Mouse (Mus musculus) myocyte (in vitro differentiated cells): ENCODE measurements around the gene Gm20431. TPM values are rescaled to one million over a fixed set of nuclear protein-coding genes. Genes with fewer than 3 reads are reported as not detected.

Source experiments
- H3K27me3 ChIP-seq: one replicate; pipeline ENCODE4 v1.6.1; 2011; ENCODE audit not compliant: control insufficient read depth, insufficient read depth, insufficient read length
- H3K36me3 ChIP-seq: one replicate; pipeline ENCODE4 v1.6.1; 2011; ENCODE audit not compliant: control insufficient read depth, insufficient read depth
- H3K4me2 ChIP-seq: one replicate; pipeline ENCODE4 v1.6.1; 2011; ENCODE audit warnings: low read depth, control low read depth
- H3K4me3 ChIP-seq: one replicate; pipeline ENCODE4 v1.5.1; 2011; ENCODE audit warnings: mild to moderate bottlenecking, control low read depth, moderate library complexity
- H3K79me2 ChIP-seq: one replicate; pipeline ENCODE4 v1.6.1; 2011; ENCODE audit not compliant: control insufficient read depth, insufficient read depth
- H3ac ChIP-seq: one replicate; pipeline ENCODE4 v1.6.1; 2011; ENCODE audit not compliant: control insufficient read depth, insufficient read length
- CEBPB ChIP-seq: IDR thresholded peaks from 2 replicates; pipeline ENCODE4 v1.6.1; 2011; ENCODE audit warnings: mild to moderate bottlenecking, moderate library complexity; ENCODE audit not compliant: poor library complexity, insufficient read depth, severe bottlenecking
- E2F4 ChIP-seq: IDR thresholded peaks from one replicate; pipeline ENCODE4 v1.6.1; 2011; ENCODE audit warnings: mild to moderate bottlenecking, control low read depth, moderate library complexity; ENCODE audit not compliant: insufficient read depth
- MAX ChIP-seq: IDR thresholded peaks from one replicate; pipeline ENCODE4 v1.6.1; 2011; ENCODE audit warnings: low read depth, mild to moderate bottlenecking, control low read depth
- MYOD1 ChIP-seq, 3 experiments: IDR thresholded peaks; one replicate each; pipeline ENCODE4 v1.6.1; 2011; ENCODE audit warnings: control low read depth in 2 of 3, low read depth in 2 of 3, mild to moderate bottlenecking in 2 of 3, moderate library complexity in 1 of 3; ENCODE audit not compliant: insufficient read length in 2 of 3, control insufficient read depth in 1 of 3
- MYOG ChIP-seq, 3 experiments: IDR thresholded peaks; one replicate each; pipeline ENCODE4 v1.6.1; 2011; ENCODE audit warnings: control low read depth in 2 of 3, low read depth in 2 of 3, mild to moderate bottlenecking in 2 of 3; ENCODE audit not compliant: insufficient read length in 2 of 3, control insufficient read depth in 1 of 3, insufficient read depth in 1 of 3
- POLR2A ChIP-seq: IDR thresholded peaks from one replicate; pipeline ENCODE4 v1.6.1; 2011; ENCODE audit warnings: low read depth, mild to moderate bottlenecking, control low read depth, moderate library complexity; ENCODE audit not compliant: insufficient read length
- POLR2AphosphoS2 ChIP-seq: IDR thresholded peaks from one replicate; pipeline ENCODE4 v1.6.1; 2011; ENCODE audit warnings: low read depth, control low read depth; ENCODE audit not compliant: insufficient read length
- REST ChIP-seq: IDR thresholded peaks from one replicate; pipeline ENCODE4 v1.6.1; 2011; ENCODE audit warnings: mild to moderate bottlenecking, control low read depth, moderate library complexity; ENCODE audit not compliant: insufficient read depth, insufficient read length
- SRF ChIP-seq: IDR thresholded peaks from one replicate; pipeline ENCODE4 v1.6.1; 2011; ENCODE audit warnings: low read depth; ENCODE audit not compliant: control insufficient read depth, insufficient read length
- TCF12 ChIP-seq: IDR thresholded peaks from one replicate; pipeline ENCODE4 v1.6.1; 2011; ENCODE audit warnings: mild to moderate bottlenecking, control low read depth; ENCODE audit not compliant: poor library complexity, insufficient read depth, severe bottlenecking
- TCF3 ChIP-seq: IDR thresholded peaks from one replicate; pipeline ENCODE4 v1.6.1; 2011; ENCODE audit warnings: low read depth, control low read depth; ENCODE audit not compliant: insufficient read length
- USF1 ChIP-seq: IDR thresholded peaks from one replicate; pipeline ENCODE4 v1.6.1; 2011; ENCODE audit warnings: low read depth, mild to moderate bottlenecking, control low read depth, moderate library complexity
- polyA plus RNA-seq: library from polyadenylated mRNA; unstranded; fragments of >200 nt; fragmentation: generic; extraction: Trizol; gene quantifications from one replicate; pipeline ENCODE4 v1.2.1, GENCODE M21; 2012; ENCODE audit warnings: missing spikeins

Gm20431 gene
- 9.2 TPM for polyA plus RNA-seq

GRCm38 (mm10) chr2:167661270-167662203, at the start of gene Gm20431:
TSS of gene Gm20431 (minus strand) at chr2:167661496.
- Histone ChIP-seq H3K27me3 (no peaks in the 10 kb centered on the region), H3K36me3 (no peaks in the 10 kb centered on the region), H3ac (peak within 1 kb of the TSS; percentile 33), H3K4me2 (peak within 1 kb of the TSS; percentile 96), H3K79me2 (peaks cover 37% of the 10 kb centered on the region), H3K4me3 (peak within 1 kb of the TSS; percentile 93)
- TF ChIP-seq REST (peak; percentile 23), POLR2AphosphoS2 (peak; percentile 64), SRF (peak; percentile 58), POLR2A (peak; percentile 75), MAX (no peak), CEBPB (no peak), MYOD1 (IDR thresholded peaks at IDR 0.05; ENCODE audit: control insufficient read depth in 1 of 3, insufficient read length in 2 of 3, low read depth in 2 of 3) (peak in 2 of 3 experiments; percentile 33 to 50), USF1 (no peak), MYOG (IDR thresholded peaks at IDR 0.05; ENCODE audit: control insufficient read depth in 1 of 3, insufficient read depth in 1 of 3, insufficient read length in 2 of 3, low read depth in 2 of 3) (peak in 2 of 3 experiments; percentile 58 to 66), TCF12 (no peak)

- no peak overlapping the region for H3K4me3 ChIP-seq
- H3ac ChIP-seq: no peak overlapping the region
- no peak overlapping the region for H3K4me2 ChIP-seq
- no peaks in the 10 kb centered on the region for H3K27me3 ChIP-seq
- H3K36me3 ChIP-seq: no peaks in the 10 kb centered on the region
- no peaks in the 10 kb centered on the region for H3K79me2 ChIP-seq
- TF ChIP-seq SRF (no peak), MAX (no peak), MYOG (IDR thresholded peaks at IDR 0.05; ENCODE audit: control insufficient read depth in 1 of 3, insufficient read depth in 1 of 3, insufficient read length in 2 of 3, low read depth in 2 of 3) (no peak), POLR2A (no peak), CEBPB (0 out of 2 replicates have a peak, but pooled peaks have one; percentile 16), TCF3 (no peak), POLR2AphosphoS2 (no peak), REST (no peak), TCF12 (no peak)
These were observed 49.3 kb upstream of the Gm20431 start for GRCm38 (mm10) chr2:167710574-167710973.

GRCm38 (mm10) chr2:167709969-167710368, 48.7 kb upstream of the Gm20431 start:
- H3K79me2 ChIP-seq: no peaks in the 10 kb centered on the region
- H3K4me3 ChIP-seq: no peak overlapping the region
- H3ac ChIP-seq: no peak overlapping the region
- TF ChIP-seq POLR2A: no peak
- no peak for TF ChIP-seq CEBPB
- no peak for TF ChIP-seq REST
- no peak for TF ChIP-seq POLR2AphosphoS2
- no peak for TF ChIP-seq TCF12
- no peak for TF ChIP-seq USF1
- TF ChIP-seq MYOG (IDR thresholded peaks at IDR 0.05; ENCODE audit: control insufficient read depth in 1 of 3, insufficient read depth in 1 of 3, insufficient read length in 2 of 3, low read depth in 2 of 3): no peak
- no peak for TF ChIP-seq MYOD1 (IDR thresholded peaks at IDR 0.05; ENCODE audit: control insufficient read depth in 1 of 3, insufficient read length in 2 of 3, low read depth in 2 of 3)
- TF ChIP-seq E2F4: no peak
- no peak for TF ChIP-seq MAX
- no peaks in the 10 kb centered on the region for H3K27me3 ChIP-seq
- no peaks in the 10 kb centered on the region for H3K36me3 ChIP-seq
- no peak overlapping the region for H3K4me2 ChIP-seq

GRCm38 (mm10) chr2:167708373-167708772, 47.1 kb upstream of the Gm20431 start:
- H3ac ChIP-seq: no peak overlapping the region
- H3K27me3 ChIP-seq: no peaks in the 10 kb centered on the region
- H3K4me3 ChIP-seq: no peak overlapping the region
- H3K36me3 ChIP-seq: no peaks in the 10 kb centered on the region
- H3K79me2 ChIP-seq: no peaks in the 10 kb centered on the region
- H3K4me2 ChIP-seq: no peak overlapping the region
- TF ChIP-seq CEBPB: no peak
- TF ChIP-seq MAX: no peak
- no peak for TF ChIP-seq TCF12
- TF ChIP-seq POLR2A: no peak
- no peak for TF ChIP-seq E2F4
- no peak for TF ChIP-seq MYOG (IDR thresholded peaks at IDR 0.05; ENCODE audit: control insufficient read depth in 1 of 3, insufficient read depth in 1 of 3, insufficient read length in 2 of 3, low read depth in 2 of 3)

GRCm38 (mm10) chr2:167706183-167706939, 45.1 kb upstream of the Gm20431 start:
- Histone ChIP-seq H3K4me2 (no peak overlapping the region), H3K27me3 (no peaks in the 10 kb centered on the region), H3K36me3 (no peaks in the 10 kb centered on the region), H3K79me2 (no peaks in the 10 kb centered on the region), H3ac (no peak overlapping the region), H3K4me3 (no peak overlapping the region)
- no peak for TF ChIP-seq POLR2A
- TF ChIP-seq MYOG (IDR thresholded peaks at IDR 0.05; ENCODE audit: control insufficient read depth in 1 of 3, insufficient read depth in 1 of 3, insufficient read length in 2 of 3, low read depth in 2 of 3): no peak
- TF ChIP-seq SRF: no peak
- no peak for TF ChIP-seq TCF3
- no peak for TF ChIP-seq TCF12
- no peak for TF ChIP-seq REST
- no peak for TF ChIP-seq CEBPB
- TF ChIP-seq MYOD1 (IDR thresholded peaks at IDR 0.05; ENCODE audit: control insufficient read depth in 1 of 3, insufficient read length in 2 of 3, low read depth in 2 of 3): no peak
- TF ChIP-seq MAX: no peak
- TF ChIP-seq E2F4: no peak
- no peak for TF ChIP-seq POLR2AphosphoS2
- no peak for TF ChIP-seq USF1
